Mouse (Mus musculus): Measurements from ENCODE around the gene Dock10.

Gene Dock10

GRCm38 (mm10) chr1:80472395-80472794 is 285.9 kb downstream of the Dock10 start:
- no peak for DNase-seq (ENCODE audit: low read depth)

GRCm38 (mm10) chr1:80461348-80461747 is 297.0 kb downstream of the Dock10 start, which contains the start of gene Gm45261:
Gene Gm45261, minus strand, starts transcription at chr1:80461448.
- no peak for DNase-seq (ENCODE audit: low read depth)

GRCm38 (mm10) chr1:80459923-80460322 is 298.4 kb downstream of the Dock10 start:
- DNase-seq (ENCODE audit: low read depth) = no peak

GRCm38 (mm10) chr1:80459477-80459876 is 298.9 kb downstream of the Dock10 start:
- DNase-seq (ENCODE audit: low read depth) = no peak

- peak; percentile 31 for DNase-seq (ENCODE audit: low read depth)
These were observed 304.4 kb downstream of the Dock10 start for GRCm38 (mm10) chr1:80453971-80454370.

- peak; percentile 66 for DNase-seq (ENCODE audit: low read depth)
These were observed 306.3 kb downstream of the Dock10 start for GRCm38 (mm10) chr1:80451914-80452549.

Data from 416B (cell line).